Mouse (Mus musculus): ENCODE data around the gene Cspg5. TPM values are rescaled to one million over a fixed set of nuclear protein-coding genes. Genes with fewer than 3 reads are reported as not detected.

The Cspg5 gene
- polyA plus RNA-seq, 1 experiment: 0.72 TPM

- WGBS: 1% methylated on average over 90 of the region's 93 CpGs
- peaks cover 7% of the 10 kb centered on the region for H3K4me1 ChIP-seq (ENCODE audit: control insufficient read depth, insufficient read depth, insufficient read length, low read length)
- peak overlapping the region; percentile 83 for H3K4me3 ChIP-seq (ENCODE audit: low read depth, low read length)
- H3K27me3 ChIP-seq (ENCODE audit: control insufficient read depth, insufficient read depth, low read length): peaks cover 13% of the 10 kb centered on the region; the same call in 1 of the 2 replicates
- TF ChIP-seq CTCF (IDR thresholded peaks at IDR 0.05; ENCODE audit: extremely low read depth, insufficient read length, insufficient replicate concordance, low read depth, low read length) (no peak), POLR2A (IDR thresholded peaks at IDR 0.05; ENCODE audit: low read depth, low read length) (no peak)
- no peak overlapping the region for H3K27ac ChIP-seq (ENCODE audit: insufficient read depth, low read depth, low read length)
- H3K36me3 ChIP-seq (ENCODE audit: control insufficient read depth, insufficient read depth, low read length): no peaks in the 10 kb centered on the region
Observed at GRCm38 (mm10) chr9:110244889-110245589, 1.5 kb downstream of the Cspg5 start.

DNA sequence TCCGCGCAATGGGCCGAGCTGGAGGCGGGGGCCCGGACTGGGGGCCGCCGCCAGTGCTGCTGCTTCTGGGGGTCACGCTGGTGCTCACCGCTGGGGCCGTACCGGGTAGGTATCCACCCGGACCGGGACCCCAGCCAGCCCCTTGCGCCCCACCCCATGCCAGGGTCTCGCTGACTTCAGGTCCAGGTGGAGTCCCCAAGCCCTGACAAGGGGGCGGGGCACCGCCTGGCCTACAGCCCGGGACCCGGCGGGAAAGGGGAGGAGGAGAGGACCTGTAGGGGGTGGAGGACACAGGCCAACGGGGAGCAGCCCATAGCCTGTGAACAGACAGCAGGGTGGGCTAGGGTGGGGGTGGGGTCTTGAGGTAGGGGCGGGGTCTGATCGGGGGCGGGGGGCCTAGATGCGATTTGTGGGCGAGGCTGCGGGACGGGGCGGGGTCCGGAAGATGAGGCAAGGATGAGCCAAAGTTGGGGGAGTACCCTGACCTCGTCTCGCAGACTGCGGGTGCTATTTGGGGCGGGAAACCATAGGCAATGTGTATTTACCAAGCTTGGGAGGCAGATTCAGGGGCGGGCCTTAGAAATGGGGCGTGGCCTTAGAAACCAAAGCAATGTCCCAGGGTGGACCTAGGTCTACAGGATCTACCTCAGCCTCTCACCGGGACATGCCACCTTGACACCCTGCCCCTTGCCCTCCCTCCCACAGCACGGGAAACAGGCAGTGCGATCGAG, 2.2 kb downstream of the Cspg5 start:
- Histone ChIP-seq H3K4me1 (ENCODE audit: control insufficient read depth, insufficient read depth, insufficient read length, low read length) (peaks cover 7% of the 10 kb centered on the region), H3K4me3 (ENCODE audit: low read depth, low read length) (peak overlapping the region; percentile 83), H3K36me3 (ENCODE audit: control insufficient read depth, insufficient read depth, low read length) (no peaks in the 10 kb centered on the region), H3K27ac (ENCODE audit: insufficient read depth, low read depth, low read length) (no peak overlapping the region), H3K27me3 (ENCODE audit: control insufficient read depth, insufficient read depth, low read length) (peaks cover 13% of the 10 kb centered on the region; the same call in 1 of the 2 replicates)
- 2% methylated on average over 40 of the region's 40 CpGs for WGBS
- TF ChIP-seq POLR2A (IDR thresholded peaks at IDR 0.05; ENCODE audit: low read depth, low read length): no peak
- no peak for TF ChIP-seq CTCF (IDR thresholded peaks at IDR 0.05; ENCODE audit: extremely low read depth, insufficient read length, insufficient replicate concordance, low read depth, low read length)

DNA sequence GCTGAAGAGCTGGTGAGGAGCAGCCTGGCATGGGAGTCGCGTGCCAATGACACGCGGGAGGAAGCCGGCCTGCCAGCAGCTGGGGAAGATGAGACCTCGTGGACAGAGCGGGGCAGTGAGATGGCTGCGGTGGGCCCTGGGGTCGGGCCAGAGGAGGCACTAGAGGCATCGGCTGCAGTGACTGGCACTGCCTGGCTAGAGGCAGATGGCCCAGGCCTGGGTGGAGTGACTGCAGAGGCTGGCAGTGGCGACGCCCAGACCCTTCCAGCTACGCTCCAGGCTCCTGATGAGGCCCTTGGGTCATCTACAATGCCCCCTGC, 2.7 kb downstream of the Cspg5 start:
- no peak for TF ChIP-seq CTCF (IDR thresholded peaks at IDR 0.05; ENCODE audit: extremely low read depth, insufficient read length, insufficient replicate concordance, low read depth, low read length)
- no peak for TF ChIP-seq POLR2A (IDR thresholded peaks at IDR 0.05; ENCODE audit: low read depth, low read length)
- WGBS: 30% methylated on average over 13 of the region's 13 CpGs
- H3K36me3 ChIP-seq (ENCODE audit: control insufficient read depth, insufficient read depth, low read length): no peaks in the 10 kb centered on the region
- peak overlapping the region; percentile 83 for H3K4me3 ChIP-seq (ENCODE audit: low read depth, low read length)
- H3K4me1 ChIP-seq (ENCODE audit: control insufficient read depth, insufficient read depth, insufficient read length, low read length): peaks cover 7% of the 10 kb centered on the region
- no peak overlapping the region for H3K27ac ChIP-seq (ENCODE audit: insufficient read depth, low read depth, low read length)
- peaks cover 13% of the 10 kb centered on the region; the same call in 1 of the 2 replicates for H3K27me3 ChIP-seq (ENCODE audit: control insufficient read depth, insufficient read depth, low read length)

DNA sequence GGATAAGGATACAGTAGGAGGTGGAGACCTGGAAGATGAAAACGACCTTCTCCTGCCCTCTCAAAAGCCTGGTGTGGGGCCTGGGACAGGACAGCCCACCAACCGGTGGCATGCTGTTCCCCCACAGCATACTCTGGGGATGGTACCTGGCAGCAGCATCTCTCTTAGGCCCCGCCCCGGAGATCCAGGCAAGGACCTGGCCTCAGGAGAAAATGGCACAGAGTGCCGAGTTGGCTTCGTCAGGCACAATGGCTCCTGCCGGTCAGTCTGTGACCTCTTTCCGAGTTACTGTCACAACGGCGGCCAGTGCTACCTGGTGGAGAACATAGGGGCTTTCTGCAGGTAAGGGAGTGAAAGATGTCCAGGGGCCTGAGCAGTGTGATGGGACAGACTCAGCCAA, 3.5 kb downstream of the Cspg5 start:
- Histone ChIP-seq H3K4me3 (ENCODE audit: low read depth, low read length) (no peak overlapping the region), H3K36me3 (ENCODE audit: control insufficient read depth, insufficient read depth, low read length) (no peaks in the 10 kb centered on the region), H3K4me1 (ENCODE audit: control insufficient read depth, insufficient read depth, insufficient read length, low read length) (peaks cover 7% of the 10 kb centered on the region), H3K27ac (ENCODE audit: insufficient read depth, low read depth, low read length) (no peak overlapping the region), H3K27me3 (ENCODE audit: control insufficient read depth, insufficient read depth, low read length) (peaks cover 13% of the 10 kb centered on the region; the same call in 1 of the 2 replicates)
- 88% methylated on average over 10 of the region's 10 CpGs for WGBS
- no peak for TF ChIP-seq POLR2A (IDR thresholded peaks at IDR 0.05; ENCODE audit: low read depth, low read length)
- no peak for TF ChIP-seq CTCF (IDR thresholded peaks at IDR 0.05; ENCODE audit: extremely low read depth, insufficient read length, insufficient replicate concordance, low read depth, low read length)

DNA sequence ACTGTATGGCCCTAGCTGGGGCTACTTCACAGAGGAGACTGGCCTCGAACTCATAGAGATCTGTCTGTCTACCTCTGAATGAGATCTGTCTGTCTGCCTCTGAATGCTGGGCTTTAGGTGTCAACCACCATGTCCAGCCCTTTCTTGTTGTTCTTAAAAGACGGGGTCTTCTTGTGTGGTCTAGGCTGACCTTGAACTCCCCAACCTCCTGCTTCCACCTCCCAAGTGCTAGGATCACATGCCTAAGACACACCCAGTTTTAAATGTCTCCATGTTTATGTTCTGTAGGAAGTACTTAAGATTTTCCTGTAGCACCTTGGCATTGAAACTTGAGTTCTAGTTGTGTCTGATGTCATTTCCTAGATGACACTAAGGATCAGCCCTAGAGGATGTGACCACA, 5.3 kb downstream of the Cspg5 start:
- Histone ChIP-seq H3K4me3 (ENCODE audit: low read depth, low read length) (no peak overlapping the region), H3K27ac (ENCODE audit: insufficient read depth, low read depth, low read length) (no peak overlapping the region), H3K4me1 (ENCODE audit: control insufficient read depth, insufficient read depth, insufficient read length, low read length) (peaks cover 7% of the 10 kb centered on the region), H3K36me3 (ENCODE audit: control insufficient read depth, insufficient read depth, low read length) (no peaks in the 10 kb centered on the region), H3K27me3 (ENCODE audit: control insufficient read depth, insufficient read depth, low read length) (peaks cover 13% of the 10 kb centered on the region; the same call in 1 of the 2 replicates)
- TF ChIP-seq CTCF (IDR thresholded peaks at IDR 0.05; ENCODE audit: extremely low read depth, insufficient read length, insufficient replicate concordance, low read depth, low read length): no peak
- no peak for TF ChIP-seq POLR2A (IDR thresholded peaks at IDR 0.05; ENCODE audit: low read depth, low read length)
- 67% methylated on average over 2 of the region's 2 CpGs for WGBS

DNA sequence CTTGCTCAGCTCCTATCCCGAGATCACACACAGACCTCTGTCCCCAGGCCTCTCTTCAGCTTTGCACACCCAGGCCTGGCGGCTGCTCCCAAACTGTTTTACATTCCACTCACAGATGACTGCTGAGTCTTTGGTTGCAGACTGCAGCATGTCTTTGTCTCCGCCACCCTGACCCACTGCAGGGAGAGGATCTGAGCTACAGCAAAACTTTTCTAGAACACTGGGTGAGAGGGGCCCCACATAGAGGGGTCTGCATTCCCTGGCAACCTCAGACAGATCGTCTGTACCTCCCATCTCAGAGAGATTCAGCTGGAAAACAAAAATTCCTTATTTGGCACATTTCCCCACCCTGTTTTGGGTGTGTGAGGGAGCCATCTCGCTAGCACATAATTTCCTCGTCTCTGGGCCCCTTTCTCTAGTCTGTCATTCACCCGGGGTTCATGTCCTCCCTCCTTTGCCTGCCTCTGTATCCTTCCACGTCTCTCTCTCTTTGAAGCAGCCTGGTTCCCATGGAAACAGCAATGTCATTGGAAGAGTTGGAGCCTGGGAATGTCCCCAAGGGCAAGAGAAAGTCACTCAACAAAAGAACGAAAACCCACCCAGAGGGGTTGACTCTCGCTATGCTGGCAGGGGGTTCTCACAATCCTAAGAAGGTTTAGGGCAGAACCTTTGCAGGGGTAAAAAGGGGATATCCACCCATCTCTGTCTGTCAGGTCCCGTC, 6.4 kb downstream of the Cspg5 start:
- Histone ChIP-seq H3K4me3 (ENCODE audit: low read depth, low read length) (no peak overlapping the region), H3K4me1 (ENCODE audit: control insufficient read depth, insufficient read depth, insufficient read length, low read length) (peaks cover 7% of the 10 kb centered on the region), H3K27me3 (ENCODE audit: control insufficient read depth, insufficient read depth, low read length) (peaks cover 9% of the 10 kb centered on the region; the same call in 1 of the 2 replicates), H3K27ac (ENCODE audit: insufficient read depth, low read depth, low read length) (no peak overlapping the region), H3K36me3 (ENCODE audit: control insufficient read depth, insufficient read depth, low read length) (no peaks in the 10 kb centered on the region)
- WGBS: 38% methylated on average over 11 of the region's 11 CpGs
- TF ChIP-seq POLR2A (IDR thresholded peaks at IDR 0.05; ENCODE audit: low read depth, low read length) (no peak), CTCF (IDR thresholded peaks at IDR 0.05; ENCODE audit: extremely low read depth, insufficient read length, insufficient replicate concordance, low read depth, low read length) (no peak)

GRCm38 (mm10) chr9:110250776-110251175, 7.2 kb downstream of the Cspg5 start:
- WGBS: 92% methylated on average over 14 of the region's 14 CpGs
- Histone ChIP-seq H3K36me3 (ENCODE audit: control insufficient read depth, insufficient read depth, low read length) (no peaks in the 10 kb centered on the region), H3K27ac (ENCODE audit: insufficient read depth, low read depth, low read length) (no peak overlapping the region), H3K4me3 (ENCODE audit: low read depth, low read length) (no peak overlapping the region), H3K4me1 (ENCODE audit: control insufficient read depth, insufficient read depth, insufficient read length, low read length) (peaks cover 8% of the 10 kb centered on the region), H3K27me3 (ENCODE audit: control insufficient read depth, insufficient read depth, low read length) (0 out of 2 replicates have a peak, but pooled peaks cover 7% of the 10 kb centered on the region)
- no peak for TF ChIP-seq CTCF (IDR thresholded peaks at IDR 0.05; ENCODE audit: extremely low read depth, insufficient read length, insufficient replicate concordance, low read depth, low read length)
- TF ChIP-seq POLR2A (IDR thresholded peaks at IDR 0.05; ENCODE audit: low read depth, low read length): no peak
